Mouse (Mus musculus) heart, embryonic 10.5 days (tissue): Measurements from ENCODE around the gene Irf2. TPM values are rescaled to one million over a fixed set of nuclear protein-coding genes. Genes with fewer than 3 reads are reported as not detected.

Experiments
- DNase-seq: peaks from one replicate; pipeline ENCODE4 v3.0.0-alpha.2; 2017; ENCODE audit warnings: low spot score
- H3K27ac ChIP-seq: fragments of 300-500 bp; sonication (generic); 2 replicates; pipeline ENCODE4 v1.5.1; 2016; ENCODE audit warnings: mild to moderate bottlenecking
- H3K27me3 ChIP-seq: fragments of 300-500 bp; sonication (generic); 2 replicates; pipeline ENCODE4 v1.6.1; 2016; ENCODE audit warnings: mild to moderate bottlenecking; ENCODE audit not compliant: poor library complexity, insufficient read depth, severe bottlenecking
- H3K36me3 ChIP-seq: fragments of 300-500 bp; sonication (generic); 2 replicates; pipeline ENCODE4 v1.6.1; 2016; ENCODE audit warnings: mild to moderate bottlenecking, moderate library complexity
- H3K4me1 ChIP-seq: fragments of 300-500 bp; sonication (generic); 2 replicates; pipeline ENCODE4 v1.6.1; 2016; ENCODE audit warnings: mild to moderate bottlenecking
- H3K4me3 ChIP-seq: fragments of 300-500 bp; sonication (generic); 2 replicates; pipeline ENCODE4 v1.5.1; 2016; ENCODE audit warnings: mild to moderate bottlenecking, moderate library complexity
- H3K9me3 ChIP-seq: fragments of 300-500 bp; sonication (generic); 2 replicates; pipeline ENCODE4 v1.6.1; 2016; ENCODE audit warnings: mild to moderate bottlenecking, moderate library complexity
- WGBS: fragments of 180-500 bp; shearing (Covaris S2); methylation state at CpG from one replicate; pipeline ENCODE4 v1.1.7; 2016; 5-methylcytosine and 5-hydroxymethylcytosine counted together
- polyA plus RNA-seq: library from polyadenylated mRNA; unstranded; fragments of >200 nt; fragmentation: Nextera tagmentation; extraction: Ambion mirVana; gene quantifications from 2 replicates; pipeline ENCODE4 v1.2.1, GENCODE M21; 2016

The Irf2 gene
- polyA plus RNA-seq, 1 experiment from 2014 or later, result 10.9 TPM

- Histone ChIP-seq H3K4me3 (no peak overlapping the region), H3K27me3 (no peaks in the 10 kb centered on the region), H3K9me3 (no peaks in the 10 kb centered on the region), H3K36me3 (no peaks in the 10 kb centered on the region), H3K4me1 (peaks cover 13% of the 10 kb centered on the region), H3K27ac (no peak overlapping the region)
- WGBS, result 76% methylated on average over 11 of the region's 11 CpGs
- DNase-seq, result no peak
Observed at GRCm38 (mm10) chr8:46735505-46735904, 4.0 kb upstream of the Irf2 start.

GRCm38 (mm10) chr8:46736260-46736659 is 3.3 kb upstream of the Irf2 start:
- 71% methylated on average over 3 of the region's 3 CpGs for WGBS
- Histone ChIP-seq H3K27me3 (no peaks in the 10 kb centered on the region), H3K27ac (no peak overlapping the region), H3K9me3 (no peaks in the 10 kb centered on the region), H3K4me1 (peaks cover 14% of the 10 kb centered on the region), H3K4me3 (no peak overlapping the region), H3K36me3 (no peaks in the 10 kb centered on the region)
- DNase-seq, result no peak

GRCm38 (mm10) chr8:46737421-46737820 is 2.1 kb upstream of the Irf2 start:
- Histone ChIP-seq H3K36me3 (no peaks in the 10 kb centered on the region), H3K27ac (no peak overlapping the region), H3K4me3 (no peak overlapping the region), H3K9me3 (no peaks in the 10 kb centered on the region), H3K27me3 (no peaks in the 10 kb centered on the region), H3K4me1 (peaks cover 24% of the 10 kb centered on the region)
- WGBS, result 61% methylated on average over 10 of the region's 10 CpGs
- no peak for DNase-seq

GRCm38 (mm10) chr8:46737907-46738306 is 1.6 kb upstream of the Irf2 start:
- Histone ChIP-seq H3K4me3 (peak overlapping the region; percentile 90; the same call in 1 of the 2 replicates), H3K9me3 (no peaks in the 10 kb centered on the region), H3K36me3 (no peaks in the 10 kb centered on the region), H3K27me3 (no peaks in the 10 kb centered on the region), H3K27ac (0 out of 2 replicates have a peak overlapping the region, but pooled peaks have one; percentile 13), H3K4me1 (peaks cover 29% of the 10 kb centered on the region)
- 70% methylated on average over 3 of the region's 3 CpGs for WGBS
- DNase-seq, result no peak

GRCm38 (mm10) chr8:46738601-46739000 is 931 bp upstream of the Irf2 start:
- 35% methylated on average over 5 of the region's 5 CpGs for WGBS
- no peak for DNase-seq

GRCm38 (mm10) chr8:46739956-46740512 is 502 bp downstream of the Irf2 start:
- no peaks in the 10 kb centered on the region for H3K9me3 ChIP-seq
- H3K4me1 ChIP-seq, result peaks cover 29% of the 10 kb centered on the region
- H3K27ac ChIP-seq, result peak overlapping the region; percentile 99
- no peaks in the 10 kb centered on the region for H3K36me3 ChIP-seq
- WGBS, result under 1% methylated on average over 22 of the region's 22 CpGs
- H3K4me3 ChIP-seq, result peak overlapping the region; percentile 90
- H3K27me3 ChIP-seq, result no peaks in the 10 kb centered on the region
- DNase-seq, result peak; percentile 75

More at GRCm38 (mm10) chr8:46738601-46739000, 931 bp upstream of the Irf2 start:
- peaks cover 29% of the 10 kb centered on the region for H3K4me1 ChIP-seq
- H3K36me3 ChIP-seq, result no peaks in the 10 kb centered on the region
- no peaks in the 10 kb centered on the region for H3K27me3 ChIP-seq
- H3K4me3 ChIP-seq, result peak overlapping the region; percentile 90
- no peaks in the 10 kb centered on the region for H3K9me3 ChIP-seq
- peak overlapping the region; percentile 99; the same call in 1 of the 2 replicates for H3K27ac ChIP-seq

- Histone ChIP-seq H3K36me3 (no peaks in the 10 kb centered on the region), H3K27ac (peak overlapping the region; percentile 99), H3K9me3 (no peaks in the 10 kb centered on the region), H3K4me3 (peak overlapping the region; percentile 90), H3K27me3 (no peaks in the 10 kb centered on the region), H3K4me1 (peaks cover 29% of the 10 kb centered on the region)
- WGBS, result under 1% methylated on average over 95 of the region's 97 CpGs
- DNase-seq, result peak; percentile 87
Observed at GRCm38 (mm10) chr8:46740513-46741280, 1.2 kb downstream of the Irf2 start.

- peak; percentile 80 for DNase-seq
- peak overlapping the region; percentile 99 for H3K27ac ChIP-seq
- peak overlapping the region; percentile 90 for H3K4me3 ChIP-seq
- H3K36me3 ChIP-seq, result no peaks in the 10 kb centered on the region
- H3K9me3 ChIP-seq, result no peaks in the 10 kb centered on the region
- H3K4me1 ChIP-seq, result peaks cover 29% of the 10 kb centered on the region
- H3K27me3 ChIP-seq, result no peaks in the 10 kb centered on the region
- WGBS, result 0% methylated on average over 23 of the region's 28 CpGs
Observed at GRCm38 (mm10) chr8:46741281-46741791, 1.8 kb downstream of the Irf2 start.

GRCm38 (mm10) chr8:46741991-46742690 is 2.6 kb downstream of the Irf2 start:
- peak overlapping the region; percentile 90 for H3K4me3 ChIP-seq
- no peaks in the 10 kb centered on the region for H3K27me3 ChIP-seq
- H3K36me3 ChIP-seq, result no peaks in the 10 kb centered on the region
- H3K27ac ChIP-seq, result peak overlapping the region; percentile 99; the same call in 1 of the 2 replicates
- no peaks in the 10 kb centered on the region for H3K9me3 ChIP-seq
- DNase-seq, result no peak
- H3K4me1 ChIP-seq, result peaks cover 32% of the 10 kb centered on the region
- WGBS, result 64% methylated on average over 8 of the region's 8 CpGs

GRCm38 (mm10) chr8:46742691-46743082 is 3.2 kb downstream of the Irf2 start:
- WGBS, result 73% methylated on average over 5 of the region's 5 CpGs
- DNase-seq, result no peak
- Histone ChIP-seq H3K4me3 (no peak overlapping the region), H3K27me3 (no peaks in the 10 kb centered on the region), H3K27ac (no peak overlapping the region), H3K4me1 (peaks cover 32% of the 10 kb centered on the region), H3K36me3 (no peaks in the 10 kb centered on the region), H3K9me3 (no peaks in the 10 kb centered on the region)

GRCm38 (mm10) chr8:46745464-46745863 is 5.9 kb downstream of the Irf2 start:
- H3K4me1 ChIP-seq, result peaks cover 19% of the 10 kb centered on the region
- WGBS, result 86% methylated on average over 1 of the region's 1 CpGs
- no peak for DNase-seq
- H3K4me3 ChIP-seq, result no peak overlapping the region
- no peaks in the 10 kb centered on the region for H3K36me3 ChIP-seq
- no peak overlapping the region for H3K27ac ChIP-seq
- H3K9me3 ChIP-seq, result no peaks in the 10 kb centered on the region
- H3K27me3 ChIP-seq, result no peaks in the 10 kb centered on the region

GRCm38 (mm10) chr8:46747311-46747980 is 7.9 kb downstream of the Irf2 start:
- Histone ChIP-seq H3K36me3 (no peaks in the 10 kb centered on the region), H3K4me3 (no peak overlapping the region), H3K4me1 (peaks cover 10% of the 10 kb centered on the region; the same call in 1 of the 2 replicates), H3K9me3 (no peaks in the 10 kb centered on the region), H3K27me3 (no peaks in the 10 kb centered on the region), H3K27ac (no peak overlapping the region)
- no peak for DNase-seq
- 57% methylated on average over 4 of the region's 4 CpGs for WGBS
